Mouse (Mus musculus): ENCODE data around the gene Ggps1. TPM values are rescaled to one million over a fixed set of nuclear protein-coding genes. Genes with fewer than 3 reads are reported as not detected.

Ggps1 gene
- 10 to 100 TPM; 12.8 to 16.8 TPM for total RNA-seq (2021)
- long read RNA-seq, experiment 1, full-length matches to known transcripts, result 8 of 11 reads
- long read RNA-seq, experiment 1, partial matches to known transcripts, result 0 of 11 reads
- long read RNA-seq, experiment 1, other reads (novel, unspliced or antisense), result 3 of 11 reads
- long read RNA-seq, experiment 2, full-length matches to known transcripts, result 15 of 19 reads
- long read RNA-seq, experiment 2, partial matches to known transcripts, result 2 of 19 reads
- long read RNA-seq, experiment 2, other reads (novel, unspliced or antisense), result 2 of 19 reads

DNA sequence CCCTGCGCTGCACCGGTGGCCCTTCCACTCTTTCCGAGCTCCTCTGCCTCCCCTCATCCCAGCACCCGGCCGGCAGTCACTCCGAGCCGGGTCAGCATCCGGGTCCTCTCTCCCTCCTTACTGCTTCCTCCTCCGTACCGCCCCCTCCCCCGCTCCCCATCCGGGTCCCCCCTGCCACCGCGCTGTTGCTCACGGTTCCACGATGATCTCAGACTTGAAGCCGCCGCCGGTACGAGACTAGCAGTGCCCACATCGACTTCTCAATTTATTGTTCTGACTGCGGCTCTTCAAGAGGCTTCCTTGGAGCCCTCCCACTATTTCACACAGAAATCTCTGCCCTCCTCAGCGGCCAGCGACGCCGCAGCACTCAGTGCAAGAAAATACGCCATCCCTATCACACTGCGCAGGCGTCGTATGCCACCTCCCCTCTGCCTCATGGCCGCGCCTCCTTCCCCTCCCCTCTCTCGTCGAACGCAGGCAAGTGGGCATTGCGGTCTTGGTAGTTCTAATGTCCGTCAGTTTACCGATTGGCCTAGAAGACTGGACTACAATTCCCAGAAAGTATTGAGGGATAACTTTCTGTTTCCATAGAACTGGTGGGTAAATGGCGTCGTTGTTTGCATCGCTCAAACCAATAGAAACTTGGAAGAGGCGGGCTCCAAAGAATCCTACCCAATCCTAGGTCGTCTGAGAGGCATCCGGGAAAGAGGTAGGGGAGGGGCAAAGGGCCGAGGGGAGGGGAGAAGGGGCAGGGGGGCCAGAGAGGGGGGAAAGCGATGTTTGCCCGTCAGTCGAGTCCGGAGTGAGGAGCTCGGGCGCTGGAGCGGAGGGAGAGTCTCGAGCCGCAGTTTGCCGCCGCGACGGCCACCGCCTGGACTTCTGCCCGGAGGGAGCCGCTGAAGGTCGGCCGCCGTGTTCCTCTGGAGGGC is at the start of gene Ggps1, which contains the start of gene Arid4b:
Gene Ggps1 (minus strand): TSS at position 476 of the 929 bp plus-strand sequence.
Gene Arid4b (plus strand): TSS at position 220 of the 929 bp plus-strand sequence.
- peak; percentile 96 for DNase-seq
- intact Hi-C loops (cut with DNase I; ENCODE audit: low total_unique reads), result no loop called here

DNA sequence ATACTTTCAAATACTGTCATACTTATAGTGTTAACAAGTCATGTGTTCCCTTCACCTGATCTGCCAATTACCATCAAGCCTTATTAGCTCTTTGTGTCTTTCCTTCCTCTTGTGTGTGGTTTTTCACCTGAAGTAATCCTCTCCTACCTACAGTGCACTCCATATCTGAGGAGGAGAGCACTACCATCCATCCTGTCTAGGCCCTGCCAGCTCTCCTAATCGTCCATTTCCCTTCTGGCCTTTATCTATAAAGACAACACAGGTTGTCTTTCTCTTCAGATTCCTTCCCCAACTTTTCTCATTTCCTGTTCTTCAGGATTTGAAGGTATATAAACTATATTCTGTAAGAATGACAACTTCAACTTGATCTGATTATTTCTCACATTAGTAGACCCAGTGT is 47.9 kb upstream of the Ggps1 start:
- no peak for DNase-seq
- intact Hi-C loops (cut with DNase I; ENCODE audit: low total_unique reads), result no loop called here

DNA sequence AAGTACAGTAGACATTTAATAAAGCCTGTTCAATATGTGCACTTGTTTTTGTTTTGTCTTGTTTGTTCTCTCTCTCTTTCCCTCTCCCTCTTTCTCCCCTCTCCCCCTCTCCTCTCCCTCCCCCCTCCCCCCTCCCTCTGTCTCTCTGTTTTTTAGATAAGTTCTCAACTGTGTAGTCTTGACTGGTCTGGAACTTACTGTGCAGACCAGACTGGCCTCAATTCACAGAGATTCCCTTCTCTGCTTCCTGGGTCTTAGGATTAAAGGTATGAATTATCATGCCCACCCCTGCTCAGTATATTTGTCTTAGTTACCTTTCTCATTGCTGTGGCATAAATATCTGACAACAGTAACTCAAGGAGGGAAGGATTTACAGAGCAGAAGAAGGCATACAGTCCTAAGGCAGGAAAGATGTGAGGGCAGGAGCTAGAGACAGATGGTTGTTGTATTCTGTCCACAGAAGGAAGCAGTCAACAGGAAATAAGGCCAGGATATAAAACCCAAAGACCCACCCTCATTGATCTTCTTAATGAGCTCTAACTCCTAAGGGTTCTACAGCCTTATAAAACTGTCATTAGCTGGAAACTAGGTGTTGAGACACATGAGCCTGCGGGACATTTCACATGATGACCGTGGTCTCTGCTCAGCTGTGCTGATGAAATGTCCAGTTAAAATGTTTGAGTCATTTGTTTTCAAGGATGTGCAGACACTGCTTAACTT is 47.0 kb upstream of the Ggps1 start:
- intact Hi-C loops (cut with DNase I; ENCODE audit: low total_unique reads), result no loop called here
- no peak for DNase-seq

DNA sequence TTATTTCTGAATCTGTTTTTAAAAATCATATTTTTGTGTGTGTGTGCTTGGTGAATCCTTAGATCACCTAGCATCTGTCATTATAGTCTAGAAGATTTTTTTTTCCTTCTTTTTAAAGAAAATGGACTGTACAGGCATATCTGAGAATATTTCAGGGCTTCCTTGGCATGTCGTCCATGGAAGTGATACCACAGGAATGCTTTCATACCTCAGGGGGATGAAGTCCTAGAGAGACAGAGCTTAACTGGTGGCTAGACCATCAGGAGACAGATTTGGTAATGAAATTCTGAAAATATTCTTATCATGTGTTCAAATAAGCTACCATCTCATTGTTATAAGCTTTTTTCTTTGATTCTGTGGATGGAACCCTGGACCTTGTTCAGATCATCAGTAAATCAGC is 39.7 kb upstream of the Ggps1 start:
- no peak for DNase-seq
- intact Hi-C loops (cut with DNase I; ENCODE audit: low total_unique reads), result no loop called here

DNA sequence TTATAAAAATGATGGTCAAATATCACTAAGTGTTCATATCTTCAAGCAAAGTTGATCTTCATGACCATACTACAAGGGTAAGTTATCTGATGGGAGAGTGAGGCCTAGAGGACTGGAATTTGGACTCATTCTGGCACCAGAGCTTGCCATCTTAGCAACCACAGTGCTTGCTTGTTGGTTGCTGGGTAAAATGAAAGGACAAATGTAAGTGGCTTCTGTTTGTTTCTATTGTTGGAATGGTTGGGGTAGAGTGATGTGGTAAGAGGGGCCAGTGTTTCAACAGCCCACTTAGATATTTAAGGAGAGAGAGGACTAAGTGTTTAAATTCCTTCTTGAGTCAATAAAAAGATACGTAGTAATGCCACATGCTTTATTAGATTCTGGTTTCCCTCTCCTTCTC is 25.4 kb upstream of the Ggps1 start:
- intact Hi-C loops (cut with DNase I; ENCODE audit: low total_unique reads), result no loop called here

DNA sequence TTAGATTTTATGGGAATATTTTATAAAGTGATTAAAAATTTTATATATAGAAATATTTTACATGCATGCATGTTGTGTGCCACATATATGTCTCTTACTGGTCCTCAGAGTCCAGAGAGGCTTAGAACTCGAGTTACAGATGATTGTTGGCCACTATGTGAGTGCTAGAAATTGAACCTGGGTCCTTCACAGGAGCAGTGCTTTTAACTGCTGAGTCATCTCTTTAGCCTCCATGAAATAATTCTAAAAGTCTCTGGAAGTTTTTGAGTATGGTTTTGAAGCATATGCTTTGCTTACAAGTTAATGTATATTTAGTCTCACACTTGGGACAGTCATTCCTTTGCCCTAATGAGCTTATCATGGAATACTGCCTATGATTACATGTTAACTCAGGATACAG is 12.0 kb upstream of the Ggps1 start:
- intact Hi-C loops (cut with DNase I; ENCODE audit: low total_unique reads), result no loop called here
- DNase-seq, result no peak

More for the DNA sequence above, 25.4 kb upstream of the Ggps1 start:
- no peak for DNase-seq

DNA sequence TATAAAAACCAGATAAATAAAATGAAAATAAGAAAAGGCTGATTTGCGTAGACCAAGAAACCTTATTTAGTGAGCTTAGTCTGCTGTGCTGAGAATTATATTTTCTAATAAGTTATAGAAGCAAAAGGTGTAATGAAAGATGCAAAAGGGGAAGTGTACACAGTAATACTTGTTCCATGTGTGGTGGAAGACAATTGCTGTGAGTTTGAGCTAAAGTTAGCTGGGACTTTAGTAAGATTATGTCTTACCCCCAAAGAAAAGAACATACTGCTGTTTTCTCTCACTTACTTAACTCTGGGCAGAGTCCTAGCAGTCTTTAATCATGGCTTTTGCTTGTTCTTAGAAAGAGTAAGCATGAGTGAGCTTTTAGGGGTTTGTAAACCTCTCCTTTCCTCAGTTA is 11.1 kb upstream of the Ggps1 start:
- intact Hi-C loops (cut with DNase I; ENCODE audit: low total_unique reads), result no loop called here
- DNase-seq, result no peak

DNA sequence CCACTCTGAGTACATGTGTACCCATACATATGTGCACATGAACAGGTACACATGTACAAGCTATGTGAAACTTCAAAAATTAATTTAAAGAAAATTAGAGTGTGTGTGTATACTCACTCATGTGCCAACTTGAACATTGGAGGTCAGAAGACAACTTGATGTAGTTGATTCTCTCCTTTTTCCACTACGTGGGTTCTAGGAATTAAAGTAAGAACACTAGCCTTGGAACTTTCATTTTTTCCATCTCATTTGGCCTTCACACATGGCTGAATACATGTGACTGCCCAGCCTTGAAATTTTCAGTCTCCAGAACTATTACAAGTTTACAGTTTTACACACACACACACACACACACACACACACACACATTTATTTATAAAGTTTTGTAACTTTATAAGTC is 6.0 kb upstream of the Ggps1 start:
- intact Hi-C loops (cut with DNase I; ENCODE audit: low total_unique reads), result no loop called here
- no peak for DNase-seq

DNA sequence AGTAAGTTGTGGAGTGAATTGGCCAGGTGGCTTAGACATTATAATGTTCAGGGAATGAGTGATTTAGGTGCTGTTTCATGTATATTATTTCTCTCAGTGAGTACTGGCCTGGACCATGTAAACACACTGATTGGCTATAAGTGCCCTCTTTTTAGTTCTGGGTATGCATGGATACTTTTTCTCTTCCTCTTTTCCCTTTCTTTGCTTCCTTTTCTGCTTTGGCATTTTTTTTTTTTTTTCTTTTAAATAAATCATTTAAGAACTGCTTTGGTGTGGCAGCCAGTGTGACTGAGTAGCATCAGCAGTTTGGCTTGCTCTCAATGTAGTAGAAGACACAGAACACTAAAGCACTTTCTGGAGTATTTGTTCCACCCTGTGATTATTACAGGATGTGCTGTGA is 4.7 kb upstream of the Ggps1 start:
- DNase-seq, result no peak
- intact Hi-C loops (cut with DNase I; ENCODE audit: low total_unique reads), result no loop called here

DNA sequence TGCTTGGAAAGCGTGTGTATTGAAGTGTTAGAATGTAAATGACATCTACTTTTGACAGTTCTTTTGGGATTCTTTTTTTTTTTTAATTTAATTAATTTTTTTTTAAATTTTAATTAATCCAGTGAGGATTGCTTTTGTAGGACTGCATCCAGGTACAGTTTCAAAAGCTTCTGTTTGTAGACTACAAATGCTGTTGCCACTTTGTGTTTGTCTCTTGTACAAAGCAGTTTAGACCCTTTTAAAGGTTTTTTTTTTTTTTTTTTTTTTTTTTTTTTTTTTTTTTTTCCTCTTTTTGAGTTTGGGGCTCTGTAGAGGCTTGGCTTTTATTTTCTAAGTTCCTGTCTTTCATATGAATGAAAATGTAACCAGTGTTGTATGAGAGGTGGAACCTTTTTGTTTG is 2.4 kb upstream of the Ggps1 start:
- DNase-seq, result no peak
- intact Hi-C loops (cut with DNase I; ENCODE audit: low total_unique reads), result no loop called here

DNA sequence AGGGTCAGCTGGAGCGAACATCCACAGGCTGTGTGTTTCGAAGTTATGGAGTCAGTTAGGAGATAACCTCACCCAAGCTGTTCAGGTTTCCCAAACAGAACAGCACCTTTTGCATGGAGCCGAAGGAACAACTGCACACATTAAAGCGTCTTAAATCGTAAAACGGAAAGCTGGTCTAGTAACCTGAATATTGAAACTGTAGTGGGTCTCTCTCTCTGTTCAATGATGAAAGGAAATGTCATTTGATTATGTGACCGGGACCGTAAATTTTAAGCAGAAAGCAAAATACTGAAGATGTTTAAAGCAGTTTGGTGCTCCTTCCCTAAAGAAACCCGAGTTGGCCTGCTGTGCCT is 1.7 kb upstream of the Ggps1 start:
- intact Hi-C loops (cut with DNase I; ENCODE audit: low total_unique reads), result no loop called here

DNA sequence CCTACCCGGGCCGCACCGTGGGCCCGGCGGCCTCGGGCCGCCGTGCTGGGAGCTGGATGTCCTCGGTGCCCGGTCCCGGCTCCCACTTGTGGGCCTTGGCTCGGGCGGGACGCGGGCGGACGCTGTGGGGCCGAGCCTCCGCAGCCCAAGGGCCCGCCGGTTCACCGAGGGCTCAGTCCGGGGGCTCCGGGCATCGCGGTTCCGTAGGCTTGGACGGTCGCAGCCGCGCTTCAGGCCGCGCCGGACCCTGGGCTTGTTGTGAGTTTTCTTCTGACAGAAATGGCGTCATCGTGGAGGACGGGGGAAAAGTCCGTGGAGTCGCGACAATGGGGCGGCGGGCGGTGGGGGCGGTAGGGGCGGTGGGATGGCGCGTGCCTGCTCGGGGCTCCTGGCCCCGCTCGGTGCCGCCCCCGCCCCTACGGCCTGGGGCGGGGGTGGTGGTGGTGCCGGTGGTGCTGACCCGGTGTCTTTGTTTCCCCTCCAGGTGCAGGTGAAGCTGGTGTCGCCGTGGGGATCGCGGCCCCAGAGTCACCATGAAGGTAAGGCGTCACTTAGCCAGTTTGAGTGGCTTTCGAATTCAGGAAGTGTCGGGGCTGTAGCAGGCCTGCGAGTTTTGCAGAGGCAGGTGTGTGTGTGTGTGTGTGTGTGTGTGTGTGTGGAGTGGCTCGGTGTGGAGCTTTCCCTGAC is 1.2 kb upstream of the Ggps1 start:
- peak; percentile 18 for DNase-seq
- intact Hi-C loops (cut with DNase I; ENCODE audit: low total_unique reads), result no loop called here

More for the DNA sequence above, 1.7 kb upstream of the Ggps1 start:
- DNase-seq, result no peak

DNA sequence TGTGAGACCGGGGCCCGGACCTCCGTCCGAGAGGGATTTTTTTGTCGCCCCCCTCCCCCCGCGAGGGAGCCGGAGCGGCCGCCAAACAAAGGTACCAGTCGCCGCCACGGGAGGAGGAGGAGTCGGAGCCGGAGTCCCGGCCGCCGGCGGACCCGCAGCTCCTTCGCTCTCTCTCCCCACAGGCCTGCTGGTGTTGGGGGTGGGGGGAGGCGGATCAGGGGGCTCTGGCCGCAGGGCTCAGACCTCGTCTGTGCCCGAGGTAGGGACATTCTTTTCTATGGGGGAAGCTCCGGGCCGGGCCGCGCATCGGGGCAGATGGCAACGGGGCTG is 619 bp upstream of the Ggps1 start:
- intact Hi-C loops (cut with DNase I; ENCODE audit: low total_unique reads), result no loop called here
- no peak for DNase-seq

DNA sequence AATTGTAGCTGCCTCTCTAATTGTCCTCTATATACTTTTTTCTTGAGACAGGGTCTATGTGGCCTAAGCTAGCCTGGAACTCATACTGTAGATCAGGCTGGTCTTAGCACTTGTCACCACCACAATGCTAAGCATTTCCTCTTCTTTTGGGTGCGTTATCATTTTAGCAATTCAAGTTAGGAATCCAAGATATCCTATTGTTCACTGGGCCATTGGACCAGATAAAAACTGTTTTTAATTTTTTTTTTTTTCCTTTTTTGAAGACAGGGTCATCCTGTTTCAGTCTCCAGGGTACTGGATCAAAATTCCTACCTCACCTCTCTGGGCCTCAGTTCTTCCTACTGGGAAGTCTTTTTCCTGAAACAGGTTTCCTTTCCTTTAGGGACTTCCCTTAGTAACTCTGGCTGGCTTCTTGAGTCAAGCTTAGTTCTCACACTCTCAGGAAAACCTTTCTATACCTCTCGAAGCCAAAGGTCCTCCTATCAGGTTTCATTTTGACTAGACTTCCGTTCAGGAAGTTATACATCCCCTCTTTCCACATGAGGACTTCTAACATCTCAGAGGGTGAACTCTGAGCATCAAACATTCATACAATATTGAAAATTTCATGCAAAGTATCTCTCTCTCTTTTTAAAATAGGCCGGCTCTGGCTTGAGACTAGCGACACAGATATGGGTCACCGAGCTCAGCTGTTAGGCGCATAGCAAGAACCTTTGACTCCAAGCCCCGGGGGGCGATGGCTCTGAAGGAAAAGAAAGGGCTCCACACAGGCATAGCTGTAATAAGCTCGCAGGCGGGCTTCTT is 877 bp downstream of the Ggps1 start:
- no peak for DNase-seq
- intact Hi-C loops (cut with DNase I; ENCODE audit: low total_unique reads), result no loop called here

DNA sequence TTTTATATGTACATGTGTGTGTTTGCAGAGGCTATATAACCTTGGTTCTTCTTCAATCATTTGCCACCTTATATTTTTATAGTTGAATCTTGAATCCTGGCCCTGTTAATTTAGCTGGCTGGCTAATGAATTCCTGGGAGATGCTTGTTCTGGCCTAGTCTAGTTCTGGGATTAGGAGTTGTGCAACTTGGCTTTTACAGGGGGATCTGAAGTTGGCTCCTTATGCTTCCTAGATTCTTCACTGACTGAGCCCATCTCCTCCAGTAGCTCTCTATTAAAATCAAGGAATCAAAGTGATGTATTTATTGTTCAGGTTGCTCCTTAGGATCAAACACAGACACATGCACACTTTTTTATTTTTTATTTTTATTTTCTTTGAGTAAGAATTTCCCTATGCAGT is 3.7 kb downstream of the Ggps1 start:
- intact Hi-C loops (cut with DNase I; ENCODE audit: low total_unique reads), result no loop called here

DNA sequence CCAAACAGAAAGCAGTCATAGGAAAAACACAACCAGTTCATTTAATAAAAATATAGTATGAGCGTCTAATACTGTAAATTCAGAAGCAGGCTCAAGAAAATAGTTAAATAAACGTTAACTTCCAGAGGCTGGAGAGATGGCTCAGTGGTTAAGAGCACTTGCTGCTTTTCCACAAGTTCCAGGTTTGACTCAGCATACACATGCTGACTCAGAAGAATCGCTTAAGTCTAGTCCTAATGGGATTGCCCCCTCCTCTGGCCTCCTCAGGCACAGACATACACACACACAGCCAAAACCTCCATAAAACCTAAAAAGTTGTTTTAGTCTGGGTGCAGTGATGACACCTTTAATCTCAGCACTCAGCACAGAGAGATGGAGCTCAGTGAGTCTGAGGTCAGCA is 6.5 kb downstream of the Ggps1 start:
- DNase-seq, result no peak
- intact Hi-C loops (cut with DNase I; ENCODE audit: low total_unique reads), result no loop called here

More for the DNA sequence above, 3.7 kb downstream of the Ggps1 start:
- DNase-seq, result no peak

DNA sequence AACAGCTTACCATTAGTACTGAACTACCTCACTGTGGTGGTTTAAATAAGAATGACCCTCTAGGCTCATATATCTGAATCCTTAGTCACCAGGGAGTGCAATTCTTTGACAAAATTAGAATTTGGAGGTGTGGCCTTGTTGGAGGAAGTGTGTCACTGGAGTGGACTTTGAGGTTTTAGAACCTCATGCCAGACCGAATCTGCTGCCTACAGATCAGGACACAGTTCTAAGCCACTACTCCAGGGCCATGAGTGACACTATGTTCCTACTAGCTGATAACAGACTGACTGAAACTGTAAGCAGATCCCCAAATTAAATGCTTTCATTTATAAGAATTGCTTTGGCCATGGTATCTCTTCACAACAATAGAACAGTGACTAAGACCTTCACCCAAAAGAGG is 13.4 kb downstream of the Ggps1 start:
- intact Hi-C loops (cut with DNase I; ENCODE audit: low total_unique reads), result no loop called here
- no peak for DNase-seq

DNA sequence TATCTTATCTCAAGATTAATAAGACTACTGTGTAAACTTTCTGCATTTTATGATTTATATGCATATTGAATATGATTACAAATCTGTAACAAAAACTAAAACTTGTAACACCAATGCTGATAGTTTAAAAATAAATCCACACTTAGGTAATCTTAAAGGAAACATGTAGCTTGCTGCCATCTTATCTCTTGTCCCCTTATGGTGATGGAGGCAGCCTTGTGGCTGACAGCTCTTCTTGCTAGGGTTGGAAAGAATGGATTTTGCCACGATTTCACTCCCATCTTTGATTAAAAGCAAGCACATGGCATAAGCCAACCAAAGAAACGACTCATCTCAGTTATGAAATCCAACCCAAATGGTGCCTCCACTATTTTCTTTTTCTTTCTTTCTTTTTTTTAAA is 18.8 kb downstream of the Ggps1 start:
- intact Hi-C loops (cut with DNase I; ENCODE audit: low total_unique reads), result no loop called here

DNA sequence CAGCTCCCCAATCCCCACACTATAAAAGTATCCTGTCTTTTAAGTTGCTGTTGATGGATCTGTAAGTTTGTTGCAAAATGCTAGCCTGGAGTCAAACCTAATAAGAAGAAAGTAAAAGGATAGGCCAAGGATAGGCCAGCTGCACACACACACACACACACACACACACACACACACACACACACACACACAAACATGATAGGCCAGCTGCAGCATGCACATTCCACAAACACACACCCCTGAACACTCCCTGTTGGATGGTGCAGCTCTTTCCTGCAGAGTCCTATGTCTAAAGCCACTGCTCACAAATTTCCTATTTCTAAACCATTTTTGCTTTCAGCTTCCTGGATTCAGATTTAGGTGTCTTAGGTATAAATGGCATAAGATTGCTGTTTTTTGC is 19.4 kb downstream of the Ggps1 start:
- intact Hi-C loops (cut with DNase I; ENCODE audit: low total_unique reads), result no loop called here
- DNase-seq, result no peak

More for the DNA sequence above, 18.8 kb downstream of the Ggps1 start:
- no peak for DNase-seq
